Mouse (Mus musculus) adrenal gland, adult 18-20 months (tissue): Measurements from ENCODE around the gene Gm10330. TPM values are rescaled to one million over a fixed set of nuclear protein-coding genes. Genes with fewer than 3 reads are reported as not detected.
"Not testable (repeated sequence)": the region's sequence is repeated elsewhere in the genome, so short reads cannot be mapped to it uniquely, and the experiment has no call there.

Source experiments
- DNase-seq, 2 experiments: peaks; one replicate each; pipeline ENCODE4 v3.0.0; 2021 to 2022; ENCODE audit warnings: low spot score in 2 of 2
- long read RNA-seq, 2 experiments: library from polyadenylated mRNA; stranded (forward); transcript quantifications; one replicate each; pipeline ENCODE4 v2.0.0; 2021
- total RNA-seq, 2 experiments: library from RNA; stranded (reverse); gene quantifications; 1 replicate in 1 of 2; 2 replicates in 1 of 2; pipeline ENCODE4 v1.2.3; 2021

Gene Gm10330
- total RNA-seq = not detected
- long read RNA-seq, experiment 1 = 0 reads
- long read RNA-seq, experiment 2 = 0 reads

DNA sequence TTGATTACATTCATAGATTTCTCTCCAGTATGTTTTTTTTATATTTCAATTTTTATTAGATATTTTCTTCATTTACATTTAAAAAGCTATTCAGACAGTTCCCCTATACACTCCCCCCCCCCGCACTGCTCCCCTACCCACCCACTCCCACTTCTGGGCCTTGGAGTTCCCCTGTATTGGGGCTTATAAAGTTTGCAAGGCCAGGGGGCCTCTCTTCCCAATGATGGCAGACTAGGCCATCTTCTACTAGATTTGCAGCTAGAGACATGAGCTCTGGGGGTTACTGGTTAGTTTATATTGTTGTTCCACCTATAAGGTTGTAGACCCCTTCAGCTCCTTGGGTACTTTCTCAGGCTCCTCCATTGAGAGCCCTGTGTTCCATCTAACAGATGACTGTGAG is at the start of gene Gm10330:
TSS of gene Gm10330 (minus strand) at position 101 of the 400 bp plus-strand sequence.
- not testable (repeated sequence) for DNase-seq

DNA sequence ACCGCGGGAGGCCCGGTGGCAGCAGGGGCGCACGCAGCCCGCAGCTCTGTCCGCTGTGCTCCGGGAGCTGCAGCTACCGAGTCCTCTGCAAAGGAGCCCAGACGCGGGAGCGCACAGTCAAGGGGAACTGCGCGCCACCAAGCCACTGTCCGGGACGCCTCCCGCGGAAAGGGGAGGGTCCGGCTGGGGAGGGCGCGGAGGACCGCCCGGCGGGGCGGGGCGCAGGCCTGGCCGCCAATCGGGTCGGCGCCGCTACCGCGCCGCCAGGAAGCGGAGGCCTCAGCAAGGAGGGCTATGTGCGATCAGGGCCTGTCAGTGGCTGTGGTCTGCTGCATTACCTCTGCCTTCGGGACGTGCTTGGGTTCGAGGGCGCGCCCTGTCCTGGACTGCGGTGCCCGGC is 20.7 kb upstream of the Gm10330 start:
- not testable (repeated sequence) for DNase-seq

DNA sequence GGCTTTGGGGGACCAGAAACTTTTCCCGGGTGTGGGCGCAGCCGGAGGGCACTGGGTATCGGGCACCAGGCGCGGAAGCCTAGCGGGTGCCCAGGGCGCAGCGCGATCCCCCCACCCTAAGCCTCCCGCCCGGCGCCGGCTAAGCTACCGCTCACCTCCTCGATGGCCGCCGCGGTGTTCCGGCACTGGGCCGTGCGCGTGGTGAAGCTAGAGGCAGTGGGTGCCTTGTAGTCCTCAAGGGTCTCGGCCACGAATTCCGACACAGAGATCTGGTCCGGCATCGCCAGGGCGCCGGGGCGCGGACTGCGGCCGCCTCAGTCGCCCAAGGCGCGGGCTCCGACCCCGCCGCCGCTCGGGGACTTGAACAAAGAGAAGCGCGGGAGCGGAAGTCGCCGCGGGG is 20.3 kb upstream of the Gm10330 start:
- DNase-seq = peak; percentile 1 to 22
